Mouse (Mus musculus): ENCODE results near the gene Bcl2a1d. TPM values are rescaled to one million over a fixed set of nuclear protein-coding genes. Genes with fewer than 3 reads are reported as not detected.
"Not testable (repeated sequence)": the region's sequence is repeated elsewhere in the genome, so short reads cannot be mapped to it uniquely, and the experiment has no call there.

The Bcl2a1d gene
- polyA plus RNA-seq, 1 experiment = not detected

- H3K4me3 ChIP-seq (ENCODE audit: insufficient read depth, low read depth, low read length); H3K4me1 ChIP-seq (ENCODE audit: control insufficient read depth, insufficient read depth, low read length); H3K27ac ChIP-seq (ENCODE audit: insufficient read depth, low read depth, low read length): not testable (repeated sequence)
- 72% methylated on average over 3 of the region's 3 CpGs for WGBS
Observed at GRCm38 (mm10) chr9:88712164-88712749, 19.5 kb downstream of the Bcl2a1d start.

GRCm38 (mm10) chr9:88710910-88711438, 20.7 kb downstream of the Bcl2a1d start:
- H3K4me3 ChIP-seq (ENCODE audit: insufficient read depth, low read depth, low read length); H3K27ac ChIP-seq (ENCODE audit: insufficient read depth, low read depth, low read length); H3K4me1 ChIP-seq (ENCODE audit: control insufficient read depth, insufficient read depth, low read length): not testable (repeated sequence)
- WGBS = 91% methylated on average over 4 of the region's 5 CpGs

- H3K4me1 ChIP-seq (ENCODE audit: control insufficient read depth, insufficient read depth, low read length); H3K4me3 ChIP-seq (ENCODE audit: insufficient read depth, low read depth, low read length); H3K27ac ChIP-seq (ENCODE audit: insufficient read depth, low read depth, low read length): not testable (repeated sequence)
- 85% methylated on average over 2 of the region's 2 CpGs for WGBS
Observed at GRCm38 (mm10) chr9:88710439-88710838, 21.3 kb downstream of the Bcl2a1d start.

- WGBS = 90% methylated on average over 5 of the region's 5 CpGs
- not testable (repeated sequence) for H3K27ac ChIP-seq (ENCODE audit: insufficient read depth, low read depth, low read length); H3K4me3 ChIP-seq (ENCODE audit: insufficient read depth, low read depth, low read length); H3K4me1 ChIP-seq (ENCODE audit: control insufficient read depth, insufficient read depth, low read length)
Observed at GRCm38 (mm10) chr9:88709794-88710193, 21.9 kb downstream of the Bcl2a1d start.

- WGBS = 88% methylated on average over 6 of the region's 6 CpGs
- H3K27ac ChIP-seq (ENCODE audit: insufficient read depth, low read depth, low read length) = no peak overlapping the region
- no peaks in the 10 kb centered on the region for H3K4me1 ChIP-seq (ENCODE audit: control insufficient read depth, insufficient read depth, low read length)
- H3K4me3 ChIP-seq (ENCODE audit: insufficient read depth, low read depth, low read length) = no peak overlapping the region
- TF ChIP-seq POLR2A (IDR thresholded peaks at IDR 0.05; ENCODE audit: insufficient read depth, low read depth, low read length) (no peak), CTCF (IDR thresholded peaks at IDR 0.05; ENCODE audit: insufficient read depth, low read depth, low read length) (no peak)
Observed at GRCm38 (mm10) chr9:88709304-88709703, 22.4 kb downstream of the Bcl2a1d start.

GRCm38 (mm10) chr9:88706700-88707099, 25.0 kb downstream of the Bcl2a1d start:
- Histone ChIP-seq H3K4me3 (ENCODE audit: insufficient read depth, low read depth, low read length) (no peak overlapping the region), H3K27ac (ENCODE audit: insufficient read depth, low read depth, low read length) (no peak overlapping the region), H3K4me1 (ENCODE audit: control insufficient read depth, insufficient read depth, low read length) (no peaks in the 10 kb centered on the region)
- 85% methylated on average over 4 of the region's 4 CpGs for whole genome bisulfite sequencing
- TF ChIP-seq POLR2A (IDR thresholded peaks at IDR 0.05; ENCODE audit: insufficient read depth, low read depth, low read length) (no peak), CTCF (IDR thresholded peaks at IDR 0.05; ENCODE audit: insufficient read depth, low read depth, low read length) (no peak)

GRCm38 (mm10) chr9:88705157-88705556, 26.6 kb downstream of the Bcl2a1d start:
- not testable (repeated sequence) for H3K27ac ChIP-seq (ENCODE audit: insufficient read depth, low read depth, low read length); H3K4me3 ChIP-seq (ENCODE audit: insufficient read depth, low read depth, low read length); H3K4me1 ChIP-seq (ENCODE audit: control insufficient read depth, insufficient read depth, low read length)
- 47% methylated on average over 8 of the region's 8 CpGs for WGBS

- not testable (repeated sequence) for H3K4me1 ChIP-seq (ENCODE audit: control insufficient read depth, insufficient read depth, low read length); H3K4me3 ChIP-seq (ENCODE audit: insufficient read depth, low read depth, low read length); H3K27ac ChIP-seq (ENCODE audit: insufficient read depth, low read depth, low read length)
- WGBS = no CpG with 5 or more reads among the region's 2 CpGs
Observed at GRCm38 (mm10) chr9:88698746-88699145, 33.0 kb downstream of the Bcl2a1d start.

GRCm38 (mm10) chr9:88691307-88691706, 40.4 kb downstream of the Bcl2a1d start:
- not testable (repeated sequence) for H3K4me3 ChIP-seq (ENCODE audit: insufficient read depth, low read depth, low read length); H3K27ac ChIP-seq (ENCODE audit: insufficient read depth, low read depth, low read length); H3K4me1 ChIP-seq (ENCODE audit: control insufficient read depth, insufficient read depth, low read length)
- WGBS = 85% methylated on average over 2 of the region's 2 CpGs

GRCm38 (mm10) chr9:88689451-88689850, 42.3 kb downstream of the Bcl2a1d start:
- H3K4me3 ChIP-seq (ENCODE audit: insufficient read depth, low read depth, low read length); H3K27ac ChIP-seq (ENCODE audit: insufficient read depth, low read depth, low read length); H3K4me1 ChIP-seq (ENCODE audit: control insufficient read depth, insufficient read depth, low read length): not testable (repeated sequence)
- 89% methylated on average over 3 of the region's 3 CpGs for WGBS

GRCm38 (mm10) chr9:88686719-88687118, 45.0 kb downstream of the Bcl2a1d start:
- 100% methylated on average over 1 of the region's 1 CpGs for WGBS
- not testable (repeated sequence) for H3K27ac ChIP-seq (ENCODE audit: insufficient read depth, low read depth, low read length); H3K4me1 ChIP-seq (ENCODE audit: control insufficient read depth, insufficient read depth, low read length); H3K4me3 ChIP-seq (ENCODE audit: insufficient read depth, low read depth, low read length)

Other genes starting within 250 kb of the Bcl2a1d start
- gene Syncrip, start 249.3 kb downstream of the Bcl2a1d start, polyA plus RNA-seq (2012; ENCODE audit: insufficient read depth, insufficient read length, low replicate concordance, missing spikeins) = 280 TPM in 1 of 2 replicates, not detected in the other
- gene Zfp949, start 183.9 kb downstream of the Bcl2a1d start, polyA plus RNA-seq (2012; ENCODE audit: insufficient read depth, insufficient read length, low replicate concordance, missing spikeins) = not detected in 2 replicates
- gene Trim43a, start 151.0 kb downstream of the Bcl2a1d start, polyA plus RNA-seq (2012; ENCODE audit: insufficient read depth, insufficient read length, low replicate concordance, missing spikeins) = not detected in 2 replicates
- gene Mthfsl, start 11.6 kb downstream of the Bcl2a1d start, polyA plus RNA-seq (2012; ENCODE audit: insufficient read depth, insufficient read length, low replicate concordance, missing spikeins) = not detected in 2 replicates
- gene Trim43c, start 107.2 kb upstream of the Bcl2a1d start, polyA plus RNA-seq (2012; ENCODE audit: insufficient read depth, insufficient read length, low replicate concordance, missing spikeins) = not detected in 2 replicates
- gene Bcl2a1a, start 225.0 kb upstream of the Bcl2a1d start, polyA plus RNA-seq (2012; ENCODE audit: insufficient read depth, insufficient read length, low replicate concordance, missing spikeins) = not detected in 2 replicates